Mouse (Mus musculus): Measurements from ENCODE around the gene Mrpl17. TPM values are rescaled to one million over a fixed set of nuclear protein-coding genes. Genes with fewer than 3 reads are reported as not detected.

Mrpl17 gene
- 220 and 240 TPM in 2 replicates for polyA plus RNA-seq (2012; rRNA removed; ENCODE audit: low replicate concordance)

DNA sequence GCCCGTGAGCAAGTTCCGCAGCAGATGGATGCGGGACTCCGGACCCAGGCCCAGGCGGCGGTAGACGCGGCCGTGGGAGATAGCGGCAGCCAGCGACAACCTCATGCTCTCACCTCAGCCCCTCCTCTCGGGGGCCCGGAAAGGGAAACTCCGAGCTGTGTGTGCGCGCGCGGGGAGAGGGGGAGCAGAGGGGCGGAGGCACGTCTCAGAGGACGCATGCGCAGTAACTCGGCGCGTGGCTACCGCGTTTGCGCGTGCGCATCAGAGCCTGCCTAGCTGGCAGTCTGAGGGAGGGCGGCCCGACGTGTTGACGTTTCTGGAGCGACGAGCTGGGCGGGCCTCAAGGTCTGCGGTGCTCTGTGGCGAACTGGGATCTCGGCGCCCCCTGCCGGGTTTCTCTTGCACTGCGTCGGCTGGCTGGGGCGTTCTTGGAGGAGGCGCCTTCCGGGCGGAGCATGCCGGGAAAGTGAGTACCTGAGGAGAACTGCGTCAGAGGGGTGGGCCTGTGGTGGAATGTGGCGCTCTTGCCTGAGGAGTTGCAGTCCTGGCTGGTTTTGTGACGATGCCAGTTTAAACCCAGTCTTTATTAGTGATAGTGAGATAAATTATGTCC, at the start of gene Mrpl17:
TSS of gene Mrpl17 (minus strand) at position 223 of the 613 bp plus-strand sequence.

DNA sequence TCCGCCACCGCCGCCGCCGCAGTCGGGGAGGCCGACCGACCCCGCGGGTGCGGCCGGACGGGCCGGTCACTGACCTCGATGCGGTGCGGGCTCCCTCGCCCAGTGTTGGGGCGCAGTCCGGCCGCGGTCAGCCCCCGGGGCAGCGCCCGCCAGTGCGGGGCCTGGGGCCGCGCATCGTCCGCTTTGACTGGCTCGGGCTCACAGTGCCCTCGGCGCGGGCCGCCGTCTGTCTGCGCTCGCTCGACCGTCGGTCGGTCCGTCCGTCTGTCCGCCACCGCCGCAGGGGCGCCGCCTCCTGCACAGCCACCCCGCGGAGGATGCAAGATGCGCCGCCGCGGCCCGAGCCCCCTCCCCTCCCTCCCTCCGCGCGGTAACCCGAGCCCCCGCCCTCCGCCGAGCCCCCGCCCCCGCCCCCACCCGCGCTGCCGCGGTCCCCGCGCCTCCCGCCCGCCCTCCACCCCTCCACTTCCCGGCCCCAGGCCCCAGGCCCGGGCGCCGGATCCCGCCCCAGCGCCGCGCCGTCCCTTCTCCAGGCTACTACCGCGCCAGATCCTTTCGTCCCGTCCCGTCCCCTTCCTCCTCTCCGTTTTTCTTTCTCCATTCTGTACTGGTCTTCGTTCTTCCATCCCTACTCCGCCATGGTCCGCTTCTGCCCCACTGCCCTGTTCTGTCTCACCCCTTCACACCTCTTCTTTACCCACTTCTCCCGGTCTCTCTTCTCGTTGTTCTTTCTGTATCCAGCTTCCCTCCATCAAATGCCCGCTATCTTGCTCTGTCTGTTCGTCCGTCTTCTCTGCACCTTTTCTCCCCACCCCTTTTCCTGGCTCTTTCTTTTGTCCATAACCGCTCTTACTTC, 23.4 kb downstream of the Mrpl17 start, which contains the start of gene Dchs1:
TSS of gene Dchs1 (minus strand) at position 370 of the 856 bp plus-strand sequence.

Other genes starting within 250 kb of the Mrpl17 start
- 23.3 and 35.9 TPM in 2 replicates for gene Apbb1, start 229.4 kb downstream of the Mrpl17 start, polyA plus RNA-seq (2012; rRNA removed; ENCODE audit: low replicate concordance)
- 1.1 and 13.0 TPM in 2 replicates for gene Hpx, start 211.0 kb downstream of the Mrpl17 start, polyA plus RNA-seq (2012; rRNA removed; ENCODE audit: low replicate concordance)
- gene Trim3, start 177.5 kb downstream of the Mrpl17 start, polyA plus RNA-seq (2012; rRNA removed; ENCODE audit: low replicate concordance), result 47.8 and 65.0 TPM in 2 replicates
- 143 and 164 TPM in 2 replicates for gene Timm10b, start 171.0 kb downstream of the Mrpl17 start, polyA plus RNA-seq (2012; rRNA removed; ENCODE audit: low replicate concordance)
- gene Arfip2, start 170.7 kb downstream of the Mrpl17 start, polyA plus RNA-seq (2012; rRNA removed; ENCODE audit: low replicate concordance), result 58.6 and 60.8 TPM in 2 replicates
- 262 and 505 TPM in 2 replicates for gene Gm45799, start 170.5 kb downstream of the Mrpl17 start, polyA plus RNA-seq (2012; rRNA removed; ENCODE audit: low replicate concordance)
- gene Dnhd1, start 160.3 kb downstream of the Mrpl17 start, polyA plus RNA-seq (2012; rRNA removed; ENCODE audit: low replicate concordance), result 2.3 and 5.4 TPM in 2 replicates
- 124 and 195 TPM in 2 replicates for gene Ilk, start 74.5 kb downstream of the Mrpl17 start, polyA plus RNA-seq (2012; rRNA removed; ENCODE audit: low replicate concordance)
- 8.2 and 10.6 TPM in 2 replicates for gene Rrp8, start 73.7 kb downstream of the Mrpl17 start, polyA plus RNA-seq (2012; rRNA removed; ENCODE audit: low replicate concordance)
- 320 and 670 TPM in 2 replicates for gene Taf10, start 66.7 kb downstream of the Mrpl17 start, polyA plus RNA-seq (2012; rRNA removed; ENCODE audit: low replicate concordance)
- 156 and 246 TPM in 2 replicates for gene Tpp1, start 58.9 kb downstream of the Mrpl17 start, polyA plus RNA-seq (2012; rRNA removed; ENCODE audit: low replicate concordance)
- 11.7 and 15.2 TPM in 2 replicates for gene Dchs1, start 23.4 kb downstream of the Mrpl17 start, polyA plus RNA-seq (2012; rRNA removed; ENCODE audit: low replicate concordance)
- 5.1 and 8.3 TPM in 2 replicates for gene Gm4070, start 142.9 kb upstream of the Mrpl17 start, polyA plus RNA-seq (2012; rRNA removed; ENCODE audit: low replicate concordance)

All from mammary gland, adult 2 months (tissue).